Mouse (Mus musculus): ENCODE data around the gene Myzap. TPM values are rescaled to one million over a fixed set of nuclear protein-coding genes. Genes with fewer than 3 reads are reported as not detected.
"Not testable (repeated sequence)": the region's sequence is repeated elsewhere in the genome, so short reads cannot be mapped to it uniquely, and the experiment has no call there.

The Myzap gene
- polyA plus RNA-seq, 1 experiment from 2014 or later, result 17.3 TPM

DNA sequence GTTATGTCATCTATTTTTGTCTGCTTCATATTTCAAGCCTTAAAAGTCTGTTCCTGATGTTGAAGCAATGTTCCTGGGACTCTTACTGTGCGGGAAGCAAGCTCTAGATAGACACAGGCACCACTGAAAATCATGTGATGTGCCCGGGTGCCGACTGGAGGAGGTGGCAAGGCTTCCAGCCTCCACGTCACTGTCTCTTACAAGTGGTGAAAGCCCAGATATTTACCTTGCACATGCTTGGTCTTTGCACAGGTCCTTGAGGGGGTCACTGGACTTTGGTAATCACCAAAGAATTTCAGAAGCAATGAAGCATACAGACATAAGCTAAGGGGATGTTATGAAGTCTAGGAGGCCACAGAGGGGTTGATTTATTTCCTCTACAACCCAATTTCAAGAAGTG, 29.8 kb upstream of the Myzap start:
- Histone ChIP-seq H3K4me2 (no peak overlapping the region), H3K4me1 (peaks cover 34% of the 10 kb centered on the region), H3K4me3 (replicated peaks) (no peak overlapping the region), H3K36me3 (peaks cover 3% of the 10 kb centered on the region; the same call in 1 of the 2 replicates), H3K9me3 (replicated peaks) (no peaks in the 10 kb centered on the region), H3K9ac (no peak overlapping the region), H3K27ac (peak overlapping the region; percentile 51; the same call in 1 of the 2 replicates), H3K27me3 (no peaks in the 10 kb centered on the region)
- WGBS, result 76% methylated on average over 4 of the region's 4 CpGs
- no peak for ATAC-seq (replicated peaks; ENCODE audit: low FRiP score)

DNA sequence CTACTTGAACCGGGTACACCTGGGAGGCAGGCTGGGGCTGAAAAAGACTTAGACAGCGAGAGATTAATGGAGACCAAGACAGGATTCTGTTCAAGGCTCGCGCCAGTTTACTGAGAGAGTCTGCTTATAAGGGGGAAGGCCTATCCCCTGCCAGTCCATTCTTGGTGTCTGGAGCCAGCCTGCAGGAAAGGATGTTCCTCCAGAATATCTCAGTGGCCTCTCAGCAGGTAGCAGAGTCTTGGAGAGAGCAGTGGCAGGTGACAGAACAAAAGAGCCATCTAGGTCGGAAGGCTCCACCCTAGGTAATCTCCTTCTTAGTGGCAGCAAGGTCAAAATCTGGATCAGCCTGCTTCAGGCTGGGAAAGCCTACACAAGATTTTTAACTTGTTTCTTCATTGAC, 28.0 kb upstream of the Myzap start:
- not testable (repeated sequence) for H3K27me3 ChIP-seq; H3K4me3 ChIP-seq (replicated peaks); ATAC-seq (replicated peaks; ENCODE audit: low FRiP score); H3K36me3 ChIP-seq; H3K4me2 ChIP-seq; H3K27ac ChIP-seq; H3K9me3 ChIP-seq (replicated peaks); H3K9ac ChIP-seq
- WGBS, result 92% methylated on average over 5 of the region's 5 CpGs
- peaks cover 26% of the 10 kb centered on the region for H3K4me1 ChIP-seq

DNA sequence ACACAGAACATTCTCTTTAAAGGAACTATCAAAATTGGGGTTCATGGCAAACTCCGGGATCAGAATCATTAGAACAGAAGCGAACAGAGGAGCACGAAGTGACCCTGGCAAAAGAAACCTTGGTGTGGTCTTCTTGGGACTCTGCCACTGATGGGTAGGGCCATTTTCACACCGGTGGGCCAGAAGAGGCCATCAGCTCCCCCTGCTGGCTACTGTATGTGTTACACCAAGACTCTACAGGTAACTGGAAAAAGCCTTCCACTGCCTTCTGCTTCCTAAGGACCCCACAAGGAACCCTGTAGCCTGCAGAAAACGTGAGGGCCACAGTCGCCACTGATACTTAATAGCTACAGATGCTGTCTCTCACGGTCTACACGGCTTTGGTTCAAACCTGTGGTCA, 25.2 kb upstream of the Myzap start:
- no peaks in the 10 kb centered on the region for H3K9me3 ChIP-seq (replicated peaks)
- no peak overlapping the region for H3K27ac ChIP-seq
- H3K36me3 ChIP-seq, result no peaks in the 10 kb centered on the region
- H3K27me3 ChIP-seq, result no peaks in the 10 kb centered on the region
- peaks cover 12% of the 10 kb centered on the region for H3K4me1 ChIP-seq
- no peak for ATAC-seq (replicated peaks; ENCODE audit: low FRiP score)
- H3K9ac ChIP-seq, result no peak overlapping the region
- H3K4me2 ChIP-seq, result no peak overlapping the region
- H3K4me3 ChIP-seq (replicated peaks), result no peak overlapping the region
- WGBS, result 61% methylated on average over 8 of the region's 8 CpGs

DNA sequence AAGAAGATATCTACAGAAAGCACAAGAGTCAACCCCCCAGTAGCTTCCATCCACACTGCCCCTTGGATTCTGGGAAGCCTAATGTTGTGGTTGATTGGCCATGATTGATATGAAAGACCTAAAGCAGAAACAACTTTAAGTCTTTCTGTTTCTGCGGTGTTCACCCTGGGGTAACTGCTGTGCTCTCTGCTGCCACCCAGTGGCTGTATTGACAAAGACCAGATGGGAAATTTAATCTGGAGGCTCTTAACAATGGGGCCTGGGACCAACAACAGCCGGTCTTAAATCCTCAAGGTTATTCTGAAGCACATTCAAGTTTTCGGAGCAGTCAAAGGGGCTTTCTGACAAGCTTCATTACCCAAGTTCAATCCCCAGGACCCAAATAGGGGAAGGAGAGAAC, 24.0 kb upstream of the Myzap start:
- 2% methylated on average over 3 of the region's 3 CpGs for WGBS
- no peak overlapping the region for H3K27ac ChIP-seq
- H3K4me2 ChIP-seq, result no peak overlapping the region
- no peak; the same call in 1 of the 2 replicates for ATAC-seq (replicated peaks; ENCODE audit: low FRiP score)
- no peaks in the 10 kb centered on the region for H3K36me3 ChIP-seq
- H3K9ac ChIP-seq, result no peak overlapping the region
- H3K4me1 ChIP-seq, result peaks cover 16% of the 10 kb centered on the region
- H3K27me3 ChIP-seq, result no peaks in the 10 kb centered on the region
- no peaks in the 10 kb centered on the region for H3K9me3 ChIP-seq (replicated peaks)
- no peak overlapping the region for H3K4me3 ChIP-seq (replicated peaks)

DNA sequence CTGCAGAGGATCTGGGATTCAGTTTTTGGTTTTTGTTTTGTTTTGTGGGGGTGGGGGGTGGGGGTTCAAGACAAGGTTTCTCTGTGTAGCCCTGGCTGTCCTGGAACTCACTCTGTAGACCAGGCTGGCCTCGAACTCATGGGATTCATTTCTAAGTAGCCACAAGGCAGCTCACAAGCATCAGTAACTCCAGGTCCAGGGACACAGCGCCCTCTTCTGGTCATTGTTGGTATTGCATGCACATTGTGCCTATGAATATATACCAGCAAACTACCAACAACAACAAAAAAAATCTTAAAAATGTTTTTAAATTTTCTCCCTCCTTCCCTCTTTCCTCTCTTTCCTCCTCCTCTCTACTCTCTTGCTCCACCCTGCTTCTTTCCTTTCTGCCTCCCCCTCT, 22.5 kb upstream of the Myzap start:
- Histone ChIP-seq H3K4me2 (no peak overlapping the region), H3K9me3 (replicated peaks) (no peaks in the 10 kb centered on the region), H3K27ac (no peak overlapping the region), H3K27me3 (no peaks in the 10 kb centered on the region), H3K4me3 (replicated peaks) (no peak overlapping the region), H3K36me3 (no peaks in the 10 kb centered on the region), H3K4me1 (peaks cover 16% of the 10 kb centered on the region), H3K9ac (no peak overlapping the region)
- WGBS, result 32% methylated on average over 2 of the region's 2 CpGs
- no peak for ATAC-seq (replicated peaks; ENCODE audit: low FRiP score)

DNA sequence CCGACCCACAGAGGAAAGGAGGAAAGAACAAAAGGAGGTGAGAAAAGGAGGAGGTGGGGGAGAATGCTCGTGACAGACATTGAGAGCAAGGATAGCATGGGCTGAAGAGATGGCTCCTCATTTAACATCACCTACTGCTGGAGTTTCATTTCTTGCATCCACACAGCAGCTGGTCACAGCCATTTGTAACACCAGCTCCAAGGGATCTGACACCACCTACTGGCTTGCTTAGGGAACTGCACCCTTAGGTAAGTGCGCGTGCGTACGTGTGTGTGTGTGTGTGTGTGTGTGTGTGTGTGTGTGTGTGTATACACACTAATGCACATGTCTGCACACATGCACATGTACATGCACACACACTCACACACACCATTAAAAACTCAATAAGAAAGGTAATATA, 20.8 kb upstream of the Myzap start:
- peak overlapping the region; percentile 64 for H3K27ac ChIP-seq
- no peak overlapping the region for H3K4me3 ChIP-seq (replicated peaks)
- H3K9me3 ChIP-seq (replicated peaks), result no peaks in the 10 kb centered on the region
- no peak for ATAC-seq (replicated peaks; ENCODE audit: low FRiP score)
- WGBS, result 80% methylated on average over 6 of the region's 6 CpGs
- H3K36me3 ChIP-seq, result no peaks in the 10 kb centered on the region
- H3K27me3 ChIP-seq, result no peaks in the 10 kb centered on the region
- no peak overlapping the region for H3K9ac ChIP-seq
- peaks cover 21% of the 10 kb centered on the region for H3K4me1 ChIP-seq
- no peak overlapping the region for H3K4me2 ChIP-seq

DNA sequence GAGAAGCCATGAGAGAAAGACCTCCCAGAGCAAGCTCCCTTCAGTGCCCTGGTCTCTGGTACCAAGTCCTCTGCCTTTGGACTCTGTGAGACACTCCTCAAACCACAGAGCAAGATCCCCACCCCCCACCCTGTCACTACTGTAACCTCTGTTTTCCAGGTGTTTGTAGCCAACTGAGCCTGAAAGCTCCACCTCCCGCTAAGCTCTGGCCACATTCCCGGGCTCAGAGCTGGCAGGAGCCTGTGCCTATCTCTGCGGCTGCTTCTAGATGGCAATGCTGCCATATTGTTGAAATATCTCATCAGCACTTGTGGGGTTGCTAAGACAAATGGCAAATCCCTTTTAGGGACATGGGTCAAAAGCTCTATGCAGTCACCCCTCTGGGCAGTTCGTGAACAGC, 19.7 kb upstream of the Myzap start:
- Histone ChIP-seq H3K27ac (peak overlapping the region; percentile 64), H3K27me3 (no peaks in the 10 kb centered on the region), H3K36me3 (no peaks in the 10 kb centered on the region), H3K4me2 (no peak overlapping the region), H3K4me1 (peaks cover 27% of the 10 kb centered on the region), H3K4me3 (replicated peaks) (no peak overlapping the region), H3K9me3 (replicated peaks) (no peaks in the 10 kb centered on the region), H3K9ac (no peak overlapping the region)
- no peak for ATAC-seq (replicated peaks; ENCODE audit: low FRiP score)
- WGBS, result 66% methylated on average over 4 of the region's 4 CpGs

DNA sequence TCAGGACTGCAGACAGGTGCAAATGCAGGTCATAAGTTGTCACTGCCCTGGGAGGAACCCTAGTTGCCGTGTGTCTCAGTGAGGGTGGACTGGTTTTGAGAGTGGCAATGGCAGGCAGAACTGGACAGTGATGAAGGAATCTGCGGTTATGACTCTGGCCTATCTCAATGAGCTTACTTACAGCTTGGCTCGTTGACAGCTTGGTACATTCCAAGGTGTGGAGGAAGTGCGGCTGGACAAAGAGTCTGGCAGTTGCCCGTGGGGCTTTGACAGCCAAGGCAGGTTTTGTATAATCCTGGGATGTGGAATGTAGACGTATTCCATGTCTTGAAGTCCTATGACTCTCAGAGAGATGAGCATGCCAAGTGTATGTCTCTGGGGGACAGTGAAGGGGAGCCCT, 16.9 kb upstream of the Myzap start:
- Histone ChIP-seq H3K9me3 (replicated peaks) (no peaks in the 10 kb centered on the region), H3K4me1 (peaks cover 30% of the 10 kb centered on the region), H3K27ac (no peak overlapping the region), H3K27me3 (no peaks in the 10 kb centered on the region), H3K4me2 (no peak overlapping the region), H3K36me3 (no peaks in the 10 kb centered on the region), H3K4me3 (replicated peaks) (no peak overlapping the region), H3K9ac (no peak overlapping the region)
- ATAC-seq (replicated peaks; ENCODE audit: low FRiP score), result no peak
- 66% methylated on average over 6 of the region's 6 CpGs for WGBS

DNA sequence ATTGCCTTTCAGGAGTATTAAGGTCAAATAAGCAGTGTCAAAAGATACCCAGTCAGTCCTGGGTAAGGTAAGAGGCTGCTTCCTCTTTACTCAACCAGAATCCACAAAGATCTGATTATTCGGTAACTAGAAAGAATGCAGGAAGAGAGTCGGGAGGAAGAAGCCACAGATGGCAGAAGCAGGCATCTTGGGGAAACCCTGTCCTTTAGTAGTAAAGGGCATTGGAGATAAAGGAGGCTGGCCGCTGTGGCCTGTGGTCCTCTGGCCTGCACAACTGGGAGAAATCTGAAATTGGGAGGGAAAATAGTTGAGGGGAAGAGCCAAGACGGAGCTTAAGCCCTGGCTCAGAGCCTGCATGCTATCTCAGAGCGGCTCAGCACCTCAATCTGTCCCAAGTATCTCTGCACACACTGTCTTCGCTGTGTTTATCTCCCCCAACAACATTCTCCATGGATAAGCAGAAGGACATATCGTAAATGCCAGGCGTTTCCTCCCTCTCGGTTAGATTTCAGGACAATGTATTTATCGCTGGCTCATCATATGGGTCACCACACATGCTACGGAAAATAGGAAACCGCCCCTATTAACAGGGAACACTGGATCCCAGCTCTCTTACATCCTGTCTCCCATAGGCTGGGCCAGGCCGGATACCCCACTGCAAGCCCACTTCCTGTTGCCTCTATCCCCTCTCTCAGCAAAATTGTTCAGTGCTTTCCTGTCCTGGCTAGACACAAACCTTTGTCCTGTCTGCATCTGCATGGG, 14.3 kb upstream of the Myzap start:
- no peaks in the 10 kb centered on the region for H3K27me3 ChIP-seq
- 46% methylated on average over 13 of the region's 13 CpGs for WGBS
- no peak overlapping the region for H3K4me2 ChIP-seq
- no peaks in the 10 kb centered on the region for H3K36me3 ChIP-seq
- peak; percentile 78 for ATAC-seq (replicated peaks; ENCODE audit: low FRiP score)
- 0 out of 2 replicates have a peak overlapping the region, but pooled peaks have one; percentile 10 for H3K9ac ChIP-seq
- peaks cover 18% of the 10 kb centered on the region for H3K4me1 ChIP-seq
- H3K27ac ChIP-seq, result peak overlapping the region; percentile 84
- H3K4me3 ChIP-seq (replicated peaks), result no peak overlapping the region
- no peaks in the 10 kb centered on the region for H3K9me3 ChIP-seq (replicated peaks)

DNA sequence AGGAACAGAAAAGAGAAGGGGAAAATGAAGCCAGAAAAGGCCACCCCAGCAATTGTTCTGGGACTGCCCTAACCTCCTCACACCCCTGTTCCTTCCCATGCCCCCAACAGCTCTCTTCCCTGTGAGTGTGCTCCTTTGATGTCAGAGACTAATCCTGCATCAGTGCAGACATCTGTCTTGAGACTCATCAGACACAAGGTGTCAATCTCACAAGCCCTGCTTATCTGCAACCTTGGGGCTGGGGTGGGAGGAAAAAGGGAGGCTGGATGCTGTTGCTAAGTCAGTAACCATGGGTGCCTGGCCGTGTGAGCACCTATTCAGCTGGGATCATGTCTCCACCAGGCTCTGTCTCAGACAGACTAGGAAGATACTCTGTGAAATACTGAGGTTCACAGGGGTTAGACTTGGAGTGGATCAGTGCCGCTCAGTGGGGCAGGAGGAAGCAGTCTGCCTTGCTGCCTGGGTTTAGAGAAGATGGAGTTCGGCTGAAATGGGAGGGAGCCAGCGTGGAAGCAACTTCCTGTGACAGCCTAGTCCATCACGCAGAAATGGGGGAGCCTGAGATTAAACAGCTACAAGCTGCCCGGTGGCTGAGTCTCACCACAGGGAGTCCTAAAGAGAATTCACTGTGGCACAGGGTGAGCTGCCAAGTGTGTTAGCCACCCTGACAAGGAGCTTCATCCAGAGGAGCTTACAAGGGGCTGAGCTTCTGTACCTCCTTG, 12.9 kb upstream of the Myzap start:
- 36% methylated on average over 6 of the region's 6 CpGs for WGBS
- H3K4me2 ChIP-seq, result no peak overlapping the region
- H3K9me3 ChIP-seq (replicated peaks), result no peaks in the 10 kb centered on the region
- H3K27me3 ChIP-seq, result no peaks in the 10 kb centered on the region
- H3K36me3 ChIP-seq, result no peaks in the 10 kb centered on the region
- ATAC-seq (replicated peaks; ENCODE audit: low FRiP score), result no peak
- peaks cover 23% of the 10 kb centered on the region for H3K4me1 ChIP-seq
- H3K27ac ChIP-seq, result no peak overlapping the region
- no peak overlapping the region for H3K9ac ChIP-seq
- H3K4me3 ChIP-seq (replicated peaks), result no peak overlapping the region

DNA sequence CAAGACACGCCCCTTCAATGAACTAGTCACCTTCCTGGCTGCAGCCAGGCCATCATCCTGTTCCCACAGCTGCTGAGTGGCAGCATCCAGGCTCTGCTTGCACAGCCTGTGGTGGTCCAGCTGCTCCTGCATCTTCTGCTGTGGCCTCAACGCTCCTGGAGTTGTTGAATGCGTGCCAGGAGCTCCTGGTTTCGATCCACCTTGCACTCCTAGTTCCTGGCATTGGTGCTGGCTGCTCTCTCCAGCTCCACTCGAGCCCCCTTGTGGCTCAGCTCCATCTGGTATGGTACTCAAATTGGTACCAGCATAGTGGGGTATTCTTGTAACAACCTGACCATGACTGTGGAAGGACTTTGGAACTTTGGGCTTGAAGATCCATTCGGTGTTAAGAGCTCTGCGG, 7.7 kb upstream of the Myzap start:
- ATAC-seq (replicated peaks; ENCODE audit: low FRiP score), result no peak
- H3K4me3 ChIP-seq (replicated peaks), result no peak overlapping the region
- 70% methylated on average over 7 of the region's 7 CpGs for WGBS
- no peaks in the 10 kb centered on the region for H3K9me3 ChIP-seq (replicated peaks)
- no peaks in the 10 kb centered on the region for H3K36me3 ChIP-seq
- no peaks in the 10 kb centered on the region for H3K27me3 ChIP-seq
- H3K9ac ChIP-seq, result no peak overlapping the region
- no peak overlapping the region for H3K4me2 ChIP-seq
- peaks cover 23% of the 10 kb centered on the region for H3K4me1 ChIP-seq
- no peak overlapping the region for H3K27ac ChIP-seq

DNA sequence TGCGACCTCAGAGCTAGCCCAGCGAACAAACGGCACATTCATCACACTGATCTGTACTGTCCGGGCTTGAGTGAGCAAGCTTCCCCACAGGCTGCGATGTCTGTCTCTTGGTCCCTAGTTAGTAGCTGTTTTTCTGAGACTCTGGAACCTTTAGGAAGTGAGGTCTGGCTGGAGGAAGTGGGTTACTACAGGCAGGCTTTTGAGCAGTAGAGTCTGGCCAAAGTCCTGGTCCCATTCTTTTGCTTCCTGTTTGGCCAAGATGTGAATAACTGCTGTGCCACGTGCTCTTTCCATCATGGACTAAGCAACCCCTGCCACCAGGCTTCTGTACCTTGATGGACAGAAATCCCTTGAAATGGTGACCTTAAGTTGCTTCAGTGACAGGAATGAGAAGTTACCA, 4.7 kb upstream of the Myzap start:
- Histone ChIP-seq H3K9me3 (replicated peaks) (no peaks in the 10 kb centered on the region), H3K9ac (no peak overlapping the region), H3K4me1 (peaks cover 34% of the 10 kb centered on the region), H3K4me2 (no peak overlapping the region), H3K4me3 (replicated peaks) (no peak overlapping the region), H3K27me3 (no peaks in the 10 kb centered on the region), H3K36me3 (no peaks in the 10 kb centered on the region), H3K27ac (no peak overlapping the region)
- WGBS, result 31% methylated on average over 6 of the region's 6 CpGs
- ATAC-seq (replicated peaks; ENCODE audit: low FRiP score), result no peak

Data from kidney, embryonic 15.5 days (tissue).